Mouse (Mus musculus) ES-Bruce4 (cell line): Measurements from ENCODE around the gene Prr15l. TPM values are rescaled to one million over a fixed set of nuclear protein-coding genes. Genes with fewer than 3 reads are reported as not detected.
A peak's percentile ranks its signal among the peaks of the same experiment; 100 is the strongest.

Experiments
- H3K27ac ChIP-seq: 2 replicates; pipeline ENCODE4 v1.5.1; 2012; ENCODE audit warnings: low read length, inconsistent platforms; ENCODE audit not compliant: insufficient read depth
- H3K27me3 ChIP-seq: 2 replicates; pipeline ENCODE4 v1.6.1; 2012; ENCODE audit warnings: mild to moderate bottlenecking, low read length, inconsistent platforms; ENCODE audit not compliant: control insufficient read depth, poor library complexity, insufficient read depth, severe bottlenecking
- H3K36me3 ChIP-seq: 2 replicates; pipeline ENCODE4 v1.6.1; 2012; ENCODE audit warnings: inconsistent platforms, mild to moderate bottlenecking, low read length, moderate library complexity; ENCODE audit not compliant: control insufficient read depth, poor library complexity, insufficient read depth, severe bottlenecking
- H3K4me1 ChIP-seq: one replicate; pipeline ENCODE4 v1.8.1; 2011; ENCODE audit warnings: low read length; ENCODE audit not compliant: control insufficient read depth, insufficient read depth
- H3K4me3 ChIP-seq: 2 replicates; pipeline ENCODE4 v1.5.1; 2011; ENCODE audit warnings: low read depth, mild to moderate bottlenecking, low read length
- H3K9ac ChIP-seq: 2 replicates; pipeline ENCODE4 v1.6.1; 2012; ENCODE audit warnings: low read depth, mild to moderate bottlenecking, inconsistent platforms; ENCODE audit not compliant: poor library complexity, severe bottlenecking
- H3K9me3 ChIP-seq: replicated peaks from 2 replicates; pipeline ENCODE4 v1.6.1; 2012; ENCODE audit warnings: mild to moderate bottlenecking, low read length, inconsistent platforms; ENCODE audit not compliant: control insufficient read depth, poor library complexity, insufficient read depth, severe bottlenecking
- CTCF ChIP-seq: IDR thresholded peaks from one replicate; pipeline ENCODE4 v1.8.1; 2011; ENCODE audit warnings: low read depth, low read length
- EP300 ChIP-seq: IDR thresholded peaks from 2 replicates; pipeline ENCODE4 v1.6.1; 2011; ENCODE audit warnings: low read depth, low read length; ENCODE audit not compliant: insufficient read depth
- POLR2A ChIP-seq: IDR thresholded peaks from one replicate; pipeline ENCODE4 v1.8.1; 2011; ENCODE audit warnings: low read length; ENCODE audit not compliant: insufficient read depth
- polyA plus RNA-seq: library from polyadenylated mRNA; stranded (reverse); fragments of >200 nt; gene quantifications from 2 replicates; pipeline ENCODE4 v1.2.4, GENCODE M21; 2011; ENCODE audit warnings: low read depth; ENCODE audit not compliant: missing spikeins, insufficient read depth, insufficient read length

The Prr15l gene
- polyA plus RNA-seq, 1 experiment: 10.9 TPM

DNA sequence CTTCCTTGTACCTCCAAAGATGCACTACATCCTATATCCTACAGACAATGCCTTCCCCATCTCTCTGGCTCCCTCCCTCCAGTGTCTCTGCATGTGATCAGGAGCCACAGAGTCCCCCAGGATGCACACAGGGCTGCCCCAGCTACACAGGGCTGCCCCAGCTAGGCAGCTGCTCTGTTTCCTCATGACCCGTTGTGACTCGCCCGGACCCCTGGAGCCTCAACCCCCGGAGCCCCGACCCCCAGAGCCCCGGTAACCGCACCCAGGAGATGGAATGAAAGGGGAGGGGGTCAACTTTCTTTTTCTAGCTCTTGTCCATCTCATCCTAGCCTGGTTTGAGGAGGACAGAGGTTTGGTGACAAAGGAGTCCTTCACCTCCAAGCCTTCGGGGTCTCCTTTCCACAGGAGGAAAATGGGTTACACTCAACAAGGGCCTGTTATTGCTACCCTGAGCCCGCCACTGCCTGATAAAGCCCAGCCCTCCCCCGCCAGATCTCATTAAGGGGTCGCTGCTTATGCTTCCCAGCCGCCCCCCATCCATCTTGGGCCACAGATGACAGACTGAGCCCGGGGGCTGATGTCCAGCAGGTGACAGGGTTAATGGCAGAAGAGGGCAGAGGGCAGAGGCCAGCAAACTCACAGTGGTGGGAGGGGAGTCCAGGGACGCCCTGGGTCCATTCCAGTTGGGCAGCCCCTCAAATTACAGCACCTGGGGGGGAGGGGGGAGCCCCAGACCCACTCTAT, 35.9 kb upstream of the Prr15l start:
- Histone ChIP-seq H3K4me1 (peaks cover 2% of the 10 kb centered on the region), H3K9me3 (no peaks in the 10 kb centered on the region), H3K9ac (no peak overlapping the region; the same call in 1 of the 2 replicates), H3K36me3 (no peaks in the 10 kb centered on the region), H3K27ac (no peak overlapping the region), H3K27me3 (no peaks in the 10 kb centered on the region), H3K4me3 (no peak overlapping the region)
- TF ChIP-seq CTCF (no peak), EP300 (no peak), POLR2A (no peak)

DNA sequence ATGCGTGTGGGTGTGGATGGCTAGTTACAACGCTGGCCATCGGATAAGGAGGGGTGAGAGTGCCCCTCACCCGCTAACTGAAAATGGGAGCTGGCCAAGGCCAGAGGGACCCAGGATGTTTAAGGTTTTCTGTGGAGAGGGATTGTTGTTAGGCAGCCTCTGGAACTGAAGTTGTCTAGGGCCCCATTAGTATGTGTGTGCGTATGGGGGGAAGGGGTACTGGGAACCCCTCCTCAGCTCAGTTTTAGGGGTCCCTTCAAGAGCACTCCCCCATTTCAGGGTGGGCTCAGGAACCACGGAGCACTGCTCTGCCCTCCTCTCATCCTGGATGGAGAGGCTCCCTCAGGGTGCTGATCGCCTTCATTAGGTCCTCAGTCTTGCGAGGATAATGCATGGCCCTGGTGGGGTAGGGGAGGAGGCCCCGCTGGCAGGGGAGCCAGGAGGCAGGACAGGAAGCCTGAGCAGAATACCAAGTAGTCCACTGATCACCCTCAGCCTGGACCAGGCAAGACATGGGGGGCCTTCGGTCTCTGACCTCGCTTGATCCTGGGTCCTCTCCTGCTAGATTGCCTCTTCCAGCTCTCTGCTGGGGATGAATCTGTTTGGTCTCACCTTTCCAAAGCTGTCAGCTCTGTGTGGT, 34.6 kb upstream of the Prr15l start:
- no peaks in the 10 kb centered on the region for H3K36me3 ChIP-seq
- H3K4me1 ChIP-seq: peaks cover 5% of the 10 kb centered on the region
- no peak overlapping the region for H3K4me3 ChIP-seq
- no peak overlapping the region for H3K27ac ChIP-seq
- TF ChIP-seq EP300 (no peak), POLR2A (no peak), CTCF (no peak)
- no peak overlapping the region for H3K9ac ChIP-seq
- no peaks in the 10 kb centered on the region for H3K9me3 ChIP-seq
- no peaks in the 10 kb centered on the region for H3K27me3 ChIP-seq

DNA sequence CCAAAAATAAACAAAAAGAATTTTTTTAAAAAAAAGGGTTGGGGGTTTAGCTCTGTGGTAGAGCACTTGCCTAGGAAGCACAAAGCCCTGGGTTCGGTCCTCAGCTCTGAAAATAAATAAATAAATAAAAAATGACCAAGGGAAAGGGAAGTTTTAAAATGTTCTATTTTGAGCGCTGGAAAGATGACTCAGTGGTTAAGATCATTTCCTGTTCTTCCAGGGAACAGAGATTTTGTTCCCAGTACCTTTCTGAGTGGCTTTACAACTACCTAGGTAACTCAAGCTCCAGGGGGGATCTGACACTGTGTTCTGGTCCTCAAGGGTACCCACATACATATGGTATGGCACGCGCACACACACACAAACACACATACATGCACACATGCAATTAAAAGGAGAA, 32.0 kb upstream of the Prr15l start:
- no peak overlapping the region for H3K4me3 ChIP-seq
- peaks cover 5% of the 10 kb centered on the region for H3K4me1 ChIP-seq
- H3K9me3 ChIP-seq: no peaks in the 10 kb centered on the region
- H3K36me3 ChIP-seq: no peaks in the 10 kb centered on the region
- no peak overlapping the region for H3K27ac ChIP-seq
- H3K9ac ChIP-seq: no peak overlapping the region
- no peaks in the 10 kb centered on the region for H3K27me3 ChIP-seq
- TF ChIP-seq EP300 (no peak), POLR2A (no peak), CTCF (no peak)

DNA sequence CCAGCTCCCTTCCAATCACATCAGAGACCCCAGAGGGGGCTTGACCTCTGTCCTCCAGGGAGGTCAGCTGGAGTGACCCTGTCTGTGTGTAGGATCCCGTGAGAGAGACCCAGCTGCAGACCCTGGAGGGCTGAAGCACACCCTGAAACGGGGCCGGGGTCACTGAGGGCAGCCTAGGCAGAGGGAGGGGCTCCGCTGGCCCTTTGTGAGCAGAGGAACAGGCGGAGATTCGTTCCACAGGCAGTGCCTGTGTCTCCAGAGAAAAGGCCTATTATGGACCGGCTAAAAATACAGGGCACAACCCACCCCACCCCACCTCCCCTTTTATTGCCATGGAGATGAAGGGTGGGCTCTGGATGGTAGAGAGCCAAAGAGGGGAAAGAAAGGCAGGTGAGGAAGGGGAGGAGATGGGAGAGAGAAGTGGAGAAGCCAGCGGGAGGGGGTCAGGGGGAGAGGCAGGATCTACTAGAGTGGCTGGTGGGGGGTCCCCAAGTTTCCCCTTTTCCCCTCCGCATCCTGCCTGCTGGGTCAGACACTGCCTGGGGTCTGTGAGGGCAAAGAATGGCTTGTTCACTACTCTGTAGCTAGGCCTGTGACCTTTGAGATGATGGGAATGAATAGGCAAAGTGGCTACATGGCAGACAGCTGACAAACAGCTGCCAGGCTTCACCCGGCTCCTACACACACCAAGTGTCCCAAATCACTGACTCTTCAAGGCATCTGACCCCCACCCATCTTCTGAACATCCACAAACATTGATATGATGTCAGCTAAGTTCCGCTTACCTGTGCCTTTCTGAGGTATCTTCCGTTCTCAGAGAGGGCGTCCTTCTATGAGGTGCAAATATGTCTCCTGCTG, 28.2 kb upstream of the Prr15l start:
- Histone ChIP-seq H3K4me3 (no peak overlapping the region), H3K9me3 (no peaks in the 10 kb centered on the region), H3K4me1 (peaks cover 5% of the 10 kb centered on the region), H3K36me3 (no peaks in the 10 kb centered on the region), H3K9ac (no peak overlapping the region), H3K27ac (peak overlapping the region; percentile 93), H3K27me3 (no peaks in the 10 kb centered on the region)
- TF ChIP-seq EP300 (peak; percentile 86), CTCF (no peak), POLR2A (no peak)

DNA sequence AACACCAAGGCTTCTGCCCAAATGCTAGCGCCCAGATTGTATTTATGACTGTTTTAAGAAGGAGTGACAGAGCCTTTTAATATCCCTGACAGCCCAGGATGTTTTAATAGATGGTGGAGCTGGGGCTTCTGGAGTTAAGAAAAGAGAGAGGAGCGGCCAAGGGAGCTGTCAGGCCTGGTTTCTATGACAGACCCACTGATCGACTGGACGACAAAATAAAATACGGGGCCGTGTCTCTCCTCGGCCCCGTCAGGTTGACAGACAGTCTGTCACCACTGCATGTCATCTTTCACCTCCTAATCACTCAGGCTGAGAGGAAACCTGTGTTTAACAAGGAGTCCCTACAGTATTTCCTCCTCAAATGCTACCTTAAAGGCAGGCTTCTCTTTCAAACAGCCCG, 26.6 kb upstream of the Prr15l start:
- H3K27ac ChIP-seq: no peak overlapping the region
- no peaks in the 10 kb centered on the region for H3K27me3 ChIP-seq
- TF ChIP-seq POLR2A: no peak
- TF ChIP-seq CTCF: no peak
- TF ChIP-seq EP300: no peak
- peaks cover 5% of the 10 kb centered on the region for H3K4me1 ChIP-seq
- H3K9ac ChIP-seq: no peak overlapping the region
- H3K9me3 ChIP-seq: no peaks in the 10 kb centered on the region
- no peaks in the 10 kb centered on the region; the same call in 1 of the 2 replicates for H3K36me3 ChIP-seq
- no peak overlapping the region for H3K4me3 ChIP-seq
